Mouse (Mus musculus): ENCODE measurements at regions not wholly inside any gene's neighbourhood (a gene's known extent, or its start where the extent isn't known, plus 50 kb on each side); places are given as distances from the start of the nearest gene placed in this dataset.

DNA sequence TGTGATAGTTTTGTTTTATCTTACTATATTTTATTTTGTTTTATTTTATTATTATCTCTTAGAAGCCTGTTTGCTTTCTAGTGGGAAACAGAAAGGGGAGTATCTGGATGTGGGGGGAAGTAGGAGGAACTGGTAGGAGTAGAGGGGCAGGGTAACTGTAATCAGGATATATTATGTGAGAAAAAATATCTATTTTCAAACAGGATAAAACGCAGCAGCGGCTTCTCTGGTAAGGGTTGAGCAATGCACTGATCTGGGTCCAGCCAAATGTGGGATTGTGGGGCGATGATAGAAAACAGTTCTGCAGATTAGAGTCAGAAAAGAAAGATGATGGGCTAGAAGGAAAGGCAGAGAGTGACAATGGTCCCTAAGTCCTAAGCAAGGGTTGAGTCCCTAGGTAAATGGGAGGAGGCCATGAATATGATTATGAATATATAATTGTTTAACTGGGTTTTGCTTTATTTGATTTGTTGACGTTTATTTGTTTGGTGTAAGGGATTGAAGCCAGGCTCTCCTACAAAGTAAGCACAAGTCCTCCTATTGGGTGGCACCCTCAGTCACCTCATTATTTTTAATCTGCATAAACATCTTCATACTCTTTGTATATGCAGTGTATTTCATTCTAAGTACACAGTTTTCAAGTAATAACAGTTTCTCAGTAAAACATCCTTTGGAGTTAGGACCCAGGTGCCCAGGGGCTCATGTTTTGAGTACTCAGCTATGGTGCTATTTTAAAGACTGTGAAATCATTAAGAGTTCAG lies 283.7 kb downstream of the Meis1 start:
- no peaks in the 10 kb centered on the region for H3K27me3 ChIP-seq (replicated peaks; ENCODE audit: control insufficient read depth, insufficient read depth, low read length)
- H3K4me2 ChIP-seq (ENCODE audit: low read length): no peak overlapping the region
- H3K4me3 ChIP-seq (ENCODE audit: low read length): no peak overlapping the region
- WGBS: 97% methylated on average over 4 of the region's 4 CpGs
- H3K27ac ChIP-seq (ENCODE audit: low read depth, low read length): no peak overlapping the region
- H3K4me1 ChIP-seq (ENCODE audit: control insufficient read depth, insufficient read depth, low read depth, low read length): no peaks in the 10 kb centered on the region
- no peak for ATAC-seq
- H3K9me3 ChIP-seq (ENCODE audit: control insufficient read depth, low read length): no peaks in the 10 kb centered on the region
- H3K36me3 ChIP-seq (ENCODE audit: control insufficient read depth, insufficient read depth, low read length): no peaks in the 10 kb centered on the region
- H3K9ac ChIP-seq (ENCODE audit: low read depth, low read length): no peak overlapping the region

DNA sequence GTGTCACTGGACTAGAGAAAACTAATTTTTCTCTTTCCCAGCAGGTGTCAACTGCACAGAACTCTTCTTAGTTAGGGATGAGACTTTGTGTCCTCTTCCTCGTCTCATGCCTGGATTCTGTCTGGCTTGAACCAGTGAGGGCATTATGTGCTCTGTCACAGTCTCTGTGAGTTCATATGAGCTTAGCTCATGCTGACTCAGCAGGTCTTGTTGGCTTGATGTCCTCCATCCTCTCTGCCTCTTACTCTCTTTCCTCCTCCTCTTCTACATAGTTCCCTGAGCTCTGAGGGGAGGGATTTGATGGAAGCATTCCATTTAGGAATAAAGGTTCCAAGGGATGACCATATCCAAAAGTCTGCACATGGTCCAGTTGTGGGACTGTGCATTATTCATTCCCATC lies 284.7 kb downstream of the Meis1 start:
- Histone ChIP-seq H3K4me3 (ENCODE audit: low read length) (no peak overlapping the region), H3K36me3 (ENCODE audit: control insufficient read depth, insufficient read depth, low read length) (no peaks in the 10 kb centered on the region), H3K27me3 (replicated peaks; ENCODE audit: control insufficient read depth, insufficient read depth, low read length) (no peaks in the 10 kb centered on the region), H3K4me1 (ENCODE audit: control insufficient read depth, insufficient read depth, low read depth, low read length) (no peaks in the 10 kb centered on the region), H3K9ac (ENCODE audit: low read depth, low read length) (no peak overlapping the region), H3K4me2 (ENCODE audit: low read length) (no peak overlapping the region), H3K9me3 (ENCODE audit: control insufficient read depth, low read length) (no peaks in the 10 kb centered on the region), H3K27ac (ENCODE audit: low read depth, low read length) (no peak overlapping the region)
- WGBS: 77% methylated on average over 1 of the region's 1 CpGs
- ATAC-seq: no peak

DNA sequence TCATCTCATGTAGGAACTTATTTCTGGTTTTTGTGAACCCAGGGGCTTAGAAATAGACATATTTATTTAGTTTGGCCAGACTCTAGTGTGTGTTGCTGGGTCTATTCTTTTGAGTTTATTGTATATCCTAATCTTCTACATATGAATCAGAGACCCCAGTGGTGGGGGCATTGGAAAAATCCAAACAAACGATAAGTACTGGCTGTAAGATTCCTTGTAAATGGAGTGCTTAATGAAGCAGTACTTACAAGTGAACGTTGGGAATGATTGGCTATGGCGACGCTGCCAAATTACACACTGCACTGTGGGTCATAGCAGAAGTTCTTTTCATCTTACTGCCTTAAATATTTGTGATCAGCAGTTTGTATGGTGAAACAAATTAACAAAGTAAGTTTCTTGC lies 289.0 kb downstream of the Meis1 start:
- Histone ChIP-seq H3K9me3 (ENCODE audit: control insufficient read depth, low read length) (no peaks in the 10 kb centered on the region), H3K27me3 (replicated peaks; ENCODE audit: control insufficient read depth, insufficient read depth, low read length) (no peaks in the 10 kb centered on the region), H3K4me1 (ENCODE audit: control insufficient read depth, insufficient read depth, low read depth, low read length) (no peaks in the 10 kb centered on the region), H3K4me2 (ENCODE audit: low read length) (no peak overlapping the region), H3K4me3 (ENCODE audit: low read length) (no peak overlapping the region), H3K9ac (ENCODE audit: low read depth, low read length) (no peak overlapping the region), H3K36me3 (ENCODE audit: control insufficient read depth, insufficient read depth, low read length) (no peaks in the 10 kb centered on the region), H3K27ac (ENCODE audit: low read depth, low read length) (no peak overlapping the region)
- 62% methylated on average over 4 of the region's 4 CpGs for WGBS
- no peak for ATAC-seq

DNA sequence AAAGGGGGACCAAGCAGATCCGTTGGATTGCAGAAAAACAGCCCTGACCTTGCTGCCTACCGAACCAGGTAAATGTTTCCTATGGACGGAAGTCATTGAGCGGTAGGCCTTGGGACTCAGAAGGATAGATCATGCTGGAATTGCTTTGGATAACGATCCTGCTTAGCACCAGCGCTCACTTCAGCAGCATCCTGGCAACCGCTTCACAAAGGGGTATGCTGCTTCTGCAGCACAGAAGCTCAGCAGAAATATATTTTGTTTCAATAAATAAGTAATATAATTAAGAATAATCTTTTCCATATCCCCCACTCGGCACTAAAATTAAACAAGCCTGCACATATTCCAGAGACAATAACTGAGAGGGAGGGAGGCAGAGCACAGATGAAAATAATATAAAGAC lies 296.0 kb downstream of the Meis1 start:
- Histone ChIP-seq H3K27me3 (replicated peaks; ENCODE audit: control insufficient read depth, insufficient read depth, low read length) (no peaks in the 10 kb centered on the region), H3K4me1 (ENCODE audit: control insufficient read depth, insufficient read depth, low read depth, low read length) (no peaks in the 10 kb centered on the region), H3K9ac (ENCODE audit: low read depth, low read length) (no peak overlapping the region), H3K36me3 (ENCODE audit: control insufficient read depth, insufficient read depth, low read length) (no peaks in the 10 kb centered on the region), H3K9me3 (ENCODE audit: control insufficient read depth, low read length) (no peaks in the 10 kb centered on the region), H3K27ac (ENCODE audit: low read depth, low read length) (0 out of 2 replicates have a peak overlapping the region, but pooled peaks have one; percentile 7), H3K4me2 (ENCODE audit: low read length) (no peak overlapping the region), H3K4me3 (ENCODE audit: low read length) (no peak overlapping the region)
- WGBS: 61% methylated on average over 8 of the region's 8 CpGs
- ATAC-seq: no peak

DNA sequence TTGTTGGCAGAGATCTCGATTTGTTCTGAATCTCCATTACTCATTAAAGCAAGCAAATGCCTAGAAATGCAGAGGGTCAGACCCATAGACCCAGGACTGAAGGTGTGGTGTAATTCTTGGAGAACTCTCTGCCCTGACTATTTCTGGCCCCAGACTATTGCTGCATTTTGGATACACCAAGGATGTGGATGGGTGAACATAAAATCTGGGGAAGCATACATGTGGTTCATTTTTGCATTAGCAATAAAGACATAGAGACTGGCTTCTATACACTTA lies 303.0 kb downstream of the Meis1 start:
- ATAC-seq: no peak
- no peaks in the 10 kb centered on the region for H3K4me1 ChIP-seq (ENCODE audit: control insufficient read depth, insufficient read depth, low read depth, low read length)
- no peak overlapping the region for H3K4me2 ChIP-seq (ENCODE audit: low read length)
- H3K27me3 ChIP-seq (replicated peaks; ENCODE audit: control insufficient read depth, insufficient read depth, low read length): no peaks in the 10 kb centered on the region
- WGBS: 45% methylated on average over 1 of the region's 1 CpGs
- no peak overlapping the region for H3K4me3 ChIP-seq (ENCODE audit: low read length)
- no peak overlapping the region for H3K27ac ChIP-seq (ENCODE audit: low read depth, low read length)
- H3K9ac ChIP-seq (ENCODE audit: low read depth, low read length): no peak overlapping the region
- H3K9me3 ChIP-seq (ENCODE audit: control insufficient read depth, low read length): no peaks in the 10 kb centered on the region
- H3K36me3 ChIP-seq (ENCODE audit: control insufficient read depth, insufficient read depth, low read length): no peaks in the 10 kb centered on the region

DNA sequence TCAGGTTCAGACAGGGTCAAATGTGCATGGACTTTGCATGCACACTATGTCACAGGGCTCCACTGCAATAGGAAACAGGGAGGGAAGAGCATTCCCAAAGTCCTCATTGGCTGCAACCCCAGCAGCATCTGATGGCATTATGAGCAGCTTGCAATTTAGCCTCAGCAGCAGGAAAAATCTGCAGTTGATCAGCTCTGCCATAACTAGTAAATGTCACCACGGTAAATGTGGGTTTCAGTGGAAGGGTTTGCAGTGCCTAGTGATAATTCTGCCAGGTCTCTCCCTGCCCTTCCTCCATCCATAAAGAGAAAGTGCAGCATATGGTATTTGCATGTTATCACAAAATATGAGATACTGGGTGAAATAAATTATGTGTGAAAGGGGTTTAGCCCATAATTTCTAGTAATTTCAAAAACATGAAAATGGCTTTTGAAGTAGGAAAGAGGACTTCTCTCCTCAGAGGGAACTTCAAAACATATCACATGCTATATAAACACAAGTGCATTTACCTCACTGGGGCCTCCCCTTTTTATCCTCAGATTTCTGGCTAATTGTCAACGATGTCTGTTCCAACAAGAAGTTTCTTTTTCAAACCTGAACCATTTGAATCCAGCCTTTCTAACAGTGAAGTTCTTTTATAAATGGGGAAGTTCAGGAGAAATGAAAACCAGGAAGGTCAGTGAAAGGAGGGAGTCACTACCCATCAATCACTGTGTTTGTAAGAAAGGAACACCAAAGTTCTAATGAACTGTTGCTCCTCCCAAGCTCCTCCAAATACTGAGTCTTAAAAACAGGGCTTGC lies 303.5 kb downstream of the Meis1 start:
- H3K4me1 ChIP-seq (ENCODE audit: control insufficient read depth, insufficient read depth, low read depth, low read length): no peaks in the 10 kb centered on the region
- H3K36me3 ChIP-seq (ENCODE audit: control insufficient read depth, insufficient read depth, low read length): no peaks in the 10 kb centered on the region
- ATAC-seq: 0 out of 2 replicates have a peak, but pooled peaks have one; percentile 24
- 40% methylated on average over 2 of the region's 2 CpGs for WGBS
- no peak overlapping the region for H3K4me3 ChIP-seq (ENCODE audit: low read length)
- no peaks in the 10 kb centered on the region for H3K27me3 ChIP-seq (replicated peaks; ENCODE audit: control insufficient read depth, insufficient read depth, low read length)
- no peaks in the 10 kb centered on the region for H3K9me3 ChIP-seq (ENCODE audit: control insufficient read depth, low read length)
- H3K4me2 ChIP-seq (ENCODE audit: low read length): no peak overlapping the region
- H3K27ac ChIP-seq (ENCODE audit: low read depth, low read length): no peak overlapping the region
- no peak overlapping the region for H3K9ac ChIP-seq (ENCODE audit: low read depth, low read length)

DNA sequence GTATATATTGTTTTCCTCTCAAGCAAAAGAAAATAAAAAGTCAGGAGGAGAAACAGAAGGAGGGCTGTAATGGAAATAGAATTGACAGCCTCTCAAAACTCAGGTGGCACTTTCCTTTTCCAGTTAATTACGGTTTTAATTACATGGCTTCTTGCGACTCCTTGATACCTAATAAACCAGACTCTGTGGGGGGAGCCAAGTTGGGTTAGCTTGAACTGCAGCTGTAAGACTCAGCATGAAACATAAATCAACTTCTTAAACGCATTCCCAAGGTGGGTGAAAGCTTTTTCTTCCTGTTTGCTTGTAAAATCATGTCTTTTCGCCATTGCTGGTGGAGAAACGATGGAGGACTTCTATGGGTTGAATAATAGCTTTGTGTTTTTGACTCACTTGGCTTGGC lies 304.4 kb downstream of the Meis1 start:
- H3K4me1 ChIP-seq (ENCODE audit: control insufficient read depth, insufficient read depth, low read depth, low read length): no peaks in the 10 kb centered on the region
- H3K4me2 ChIP-seq (ENCODE audit: low read length): no peak overlapping the region
- no peaks in the 10 kb centered on the region for H3K27me3 ChIP-seq (replicated peaks; ENCODE audit: control insufficient read depth, insufficient read depth, low read length)
- no peak overlapping the region for H3K4me3 ChIP-seq (ENCODE audit: low read length)
- WGBS: 60% methylated on average over 5 of the region's 5 CpGs
- no peak overlapping the region for H3K9ac ChIP-seq (ENCODE audit: low read depth, low read length)
- ATAC-seq: no peak
- no peak overlapping the region for H3K27ac ChIP-seq (ENCODE audit: low read depth, low read length)
- H3K36me3 ChIP-seq (ENCODE audit: control insufficient read depth, insufficient read depth, low read length): no peaks in the 10 kb centered on the region
- H3K9me3 ChIP-seq (ENCODE audit: control insufficient read depth, low read length): no peaks in the 10 kb centered on the region

DNA sequence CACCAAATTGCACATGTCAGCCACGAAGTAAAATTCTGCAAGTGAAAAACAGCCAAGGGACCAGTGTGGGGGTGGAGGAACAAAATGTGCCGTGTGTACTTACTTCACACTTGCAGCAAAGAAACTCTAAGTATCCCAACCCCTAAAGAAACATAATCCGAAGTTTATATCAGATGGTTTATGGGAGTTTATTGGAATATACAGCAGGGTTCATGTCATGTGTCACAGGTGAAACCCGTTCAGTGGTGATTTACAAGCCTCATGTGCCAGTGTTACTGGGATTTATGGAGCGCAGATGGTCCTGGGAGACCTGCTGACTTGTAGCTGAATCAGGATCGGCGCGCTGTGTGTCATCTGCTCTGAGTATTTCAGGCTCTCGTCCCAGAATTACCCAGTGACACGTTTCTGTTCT lies 306.1 kb downstream of the Meis1 start:
- H3K9ac ChIP-seq (ENCODE audit: low read depth, low read length): no peak overlapping the region
- no peak overlapping the region for H3K4me3 ChIP-seq (ENCODE audit: low read length)
- 69% methylated on average over 10 of the region's 10 CpGs for WGBS
- 0 out of 2 replicates have a peak, but pooled peaks have one; percentile 45 for ATAC-seq
- H3K4me1 ChIP-seq (ENCODE audit: control insufficient read depth, insufficient read depth, low read depth, low read length): no peaks in the 10 kb centered on the region
- no peaks in the 10 kb centered on the region for H3K36me3 ChIP-seq (ENCODE audit: control insufficient read depth, insufficient read depth, low read length)
- no peak overlapping the region for H3K4me2 ChIP-seq (ENCODE audit: low read length)
- no peak overlapping the region for H3K27ac ChIP-seq (ENCODE audit: low read depth, low read length)
- no peaks in the 10 kb centered on the region for H3K9me3 ChIP-seq (ENCODE audit: control insufficient read depth, low read length)
- H3K27me3 ChIP-seq (replicated peaks; ENCODE audit: control insufficient read depth, insufficient read depth, low read length): no peaks in the 10 kb centered on the region

DNA sequence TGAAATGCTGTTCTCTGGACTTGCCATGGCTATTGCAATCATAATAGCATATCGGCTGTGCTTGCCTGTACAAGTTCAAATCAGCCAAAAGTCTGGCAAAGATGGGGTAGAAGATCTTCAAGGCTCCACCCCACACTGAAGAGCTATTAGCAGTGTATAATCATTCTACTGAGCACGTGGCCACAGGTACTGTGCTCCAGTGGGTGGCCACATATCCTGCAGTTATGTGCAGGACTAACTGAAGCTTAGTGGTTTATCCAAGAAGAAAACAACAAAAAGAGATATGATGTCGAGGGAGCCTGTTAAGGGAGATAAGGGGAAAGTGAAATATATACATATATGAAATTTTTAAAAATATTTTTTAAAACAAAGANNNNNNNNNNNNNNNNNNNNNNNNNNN lies 309.2 kb downstream of the Meis1 start:
- H3K4me2 ChIP-seq (ENCODE audit: low read length): no peak overlapping the region
- WGBS: 79% methylated on average over 3 of the region's 3 CpGs
- no peak overlapping the region for H3K9ac ChIP-seq (ENCODE audit: low read depth, low read length)
- H3K9me3 ChIP-seq (ENCODE audit: control insufficient read depth, low read length): no peaks in the 10 kb centered on the region
- H3K36me3 ChIP-seq (ENCODE audit: control insufficient read depth, insufficient read depth, low read length): no peaks in the 10 kb centered on the region
- H3K27me3 ChIP-seq (replicated peaks; ENCODE audit: control insufficient read depth, insufficient read depth, low read length): no peaks in the 10 kb centered on the region
- no peak overlapping the region for H3K27ac ChIP-seq (ENCODE audit: low read depth, low read length)
- no peak overlapping the region for H3K4me3 ChIP-seq (ENCODE audit: low read length)
- no peak for ATAC-seq
- H3K4me1 ChIP-seq (ENCODE audit: control insufficient read depth, insufficient read depth, low read depth, low read length): no peaks in the 10 kb centered on the region
